Mouse (Mus musculus): ENCODE data around the gene Cdc20b.
A peak's percentile ranks its signal among the peaks of the same experiment; 100 is the strongest.

Cdc20b gene

DNA sequence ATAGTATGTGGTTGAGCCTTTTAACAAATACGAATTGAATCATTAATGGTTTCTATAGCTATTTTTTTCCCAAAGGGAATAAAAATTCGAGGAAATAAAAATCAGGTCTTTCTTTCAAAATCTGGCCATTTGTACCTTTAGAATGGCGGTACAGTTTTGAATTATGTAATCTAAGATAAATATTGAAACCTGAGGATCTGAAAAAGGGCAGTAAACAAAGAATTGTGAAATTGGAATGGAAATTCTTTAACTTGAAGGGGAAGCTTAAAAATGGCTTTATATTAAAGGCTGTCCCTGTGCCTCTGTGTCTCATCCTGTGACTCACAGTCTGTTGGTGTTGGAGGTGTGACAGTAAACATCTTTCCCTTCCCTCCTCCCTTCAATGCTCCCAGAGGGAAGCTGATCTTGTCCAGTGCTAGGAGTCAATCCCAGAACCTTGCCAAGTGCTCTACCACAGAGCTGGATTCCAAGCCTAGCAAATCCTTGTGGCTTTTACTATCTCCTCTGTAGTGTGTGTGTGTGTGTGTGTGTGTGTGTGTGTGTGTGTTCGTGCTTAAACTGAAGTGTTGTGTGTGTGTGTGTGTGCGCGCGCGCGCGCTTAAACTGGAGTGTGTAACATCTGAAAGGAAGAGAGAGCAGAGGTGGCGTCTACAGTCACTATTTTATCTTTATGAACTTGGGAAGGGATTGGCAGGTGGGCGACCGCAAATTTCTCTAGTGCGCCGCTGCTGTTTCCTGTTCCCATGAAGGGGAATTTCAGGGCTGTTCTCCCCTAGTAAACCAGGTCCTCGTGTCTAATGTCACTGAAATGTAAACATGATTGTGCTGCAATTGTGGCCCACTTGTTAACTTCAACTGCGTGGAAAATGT lies 11.4 kb upstream of the Cdc20b start:
- peak; percentile 78 for DNase-seq (ENCODE audit: low read depth, low spot score)

DNA sequence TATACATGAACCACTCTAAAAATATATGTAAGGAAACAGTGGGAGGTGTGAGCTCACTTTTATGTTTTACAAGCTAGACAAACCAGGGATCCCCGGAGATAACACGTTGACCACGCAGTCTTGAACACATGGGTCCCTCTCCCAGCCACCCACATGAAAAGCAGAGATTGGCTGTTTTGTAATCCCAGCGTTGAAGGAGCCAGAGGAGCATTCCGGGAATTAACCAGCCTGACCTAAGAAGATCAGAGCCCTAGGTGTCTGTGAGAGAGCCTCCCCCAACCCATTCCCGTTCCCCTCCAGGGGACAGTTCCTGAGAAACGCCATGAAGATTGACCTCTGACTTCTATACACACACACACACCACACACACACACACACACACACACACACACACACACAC lies 3.6 kb upstream of the Cdc20b start:
- DNase-seq (ENCODE audit: low read depth, low spot score): no peak

GRCm38 (mm10) chr13:113031792-113032571 lies 2.9 kb upstream of the Cdc20b start:
- DNase-seq (ENCODE audit: low read depth, low spot score): no peak

DNA sequence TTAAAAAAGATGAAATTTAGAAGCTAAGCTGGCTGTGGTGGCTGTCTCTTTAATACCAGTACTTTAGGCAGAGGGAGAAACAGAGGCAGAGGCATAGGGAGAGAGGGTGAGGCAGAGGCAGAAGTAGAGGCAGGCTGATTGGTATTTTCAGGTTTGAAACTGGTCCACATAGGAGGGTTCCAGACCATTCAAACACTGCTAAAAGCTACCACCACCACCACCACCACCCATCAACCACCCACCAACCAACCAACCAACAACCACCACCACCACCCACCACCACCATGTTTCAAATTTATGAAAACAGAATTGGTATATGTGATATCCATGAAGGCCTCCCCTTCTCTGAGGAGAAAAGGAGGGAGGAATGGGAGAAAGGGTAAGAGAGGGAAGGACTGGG lies 2.1 kb upstream of the Cdc20b start:
- DNase-seq (ENCODE audit: low read depth, low spot score): no peak

- no peak for DNase-seq (ENCODE audit: low read depth, low spot score)
Observed at GRCm38 (mm10) chr13:113034271-113034886, 532 bp upstream of the Cdc20b start.

GRCm38 (mm10) chr13:113035852-113036251 lies 941 bp downstream of the Cdc20b start:
- DNase-seq (ENCODE audit: low read depth, low spot score): peak; percentile 94

DNA sequence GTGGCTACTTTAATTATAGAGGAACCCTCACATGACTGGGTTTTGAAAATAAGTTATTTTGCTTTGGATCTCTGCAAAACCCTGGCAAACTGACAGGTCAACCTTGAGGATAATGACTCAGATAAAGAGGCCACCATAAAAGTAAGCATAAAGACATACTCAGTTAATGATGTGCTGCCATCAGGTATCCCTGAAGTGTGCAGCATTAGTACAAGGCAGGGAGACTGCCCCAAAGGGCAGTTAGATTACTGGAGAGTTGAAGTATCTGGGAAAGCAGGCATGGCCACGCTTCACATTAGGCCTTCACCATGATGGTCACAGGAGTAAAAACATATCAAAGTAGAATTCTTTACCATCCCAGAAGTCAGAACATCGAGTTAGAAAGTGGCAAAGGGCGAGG lies 10.0 kb downstream of the Cdc20b start:
- DNase-seq (ENCODE audit: low read depth, low spot score): peak; percentile 52

GRCm38 (mm10) chr13:113045458-113046110 lies 10.7 kb downstream of the Cdc20b start:
- peak; percentile 71 for DNase-seq (ENCODE audit: low read depth, low spot score)

- peak; percentile 85 for DNase-seq (ENCODE audit: low read depth, low spot score)
Observed at GRCm38 (mm10) chr13:113046211-113046883, 11.4 kb downstream of the Cdc20b start, which contains the start of gene Gpx8. TSS of gene Gpx8 (minus strand) at chr13:113046410.

DNA sequence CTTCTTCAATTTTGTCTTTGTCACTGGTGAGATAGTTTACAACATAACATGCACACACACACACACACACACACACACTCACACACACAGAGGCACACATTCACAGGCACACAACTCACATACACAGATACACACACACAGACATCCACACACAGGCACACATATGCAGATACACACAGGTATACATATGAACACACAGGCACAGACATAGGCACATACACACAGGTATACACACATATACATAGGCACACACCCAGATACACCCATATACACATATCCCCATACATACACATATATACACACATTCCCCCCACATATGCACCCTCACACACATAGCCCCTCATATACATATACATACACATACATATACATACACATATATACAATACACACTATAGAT lies 12.1 kb downstream of the Cdc20b start:
- DNase-seq (ENCODE audit: low read depth, low spot score): no peak

- peak; percentile 60 for DNase-seq (ENCODE audit: low read depth, low spot score)
Observed at GRCm38 (mm10) chr13:113047647-113048046, 12.7 kb downstream of the Cdc20b start.

- no peak for DNase-seq (ENCODE audit: low read depth, low spot score)
Observed at GRCm38 (mm10) chr13:113054230-113054629, 19.3 kb downstream of the Cdc20b start.

GRCm38 (mm10) chr13:113055826-113056225 lies 20.9 kb downstream of the Cdc20b start:
- DNase-seq (ENCODE audit: low read depth, low spot score): no peak

DNA sequence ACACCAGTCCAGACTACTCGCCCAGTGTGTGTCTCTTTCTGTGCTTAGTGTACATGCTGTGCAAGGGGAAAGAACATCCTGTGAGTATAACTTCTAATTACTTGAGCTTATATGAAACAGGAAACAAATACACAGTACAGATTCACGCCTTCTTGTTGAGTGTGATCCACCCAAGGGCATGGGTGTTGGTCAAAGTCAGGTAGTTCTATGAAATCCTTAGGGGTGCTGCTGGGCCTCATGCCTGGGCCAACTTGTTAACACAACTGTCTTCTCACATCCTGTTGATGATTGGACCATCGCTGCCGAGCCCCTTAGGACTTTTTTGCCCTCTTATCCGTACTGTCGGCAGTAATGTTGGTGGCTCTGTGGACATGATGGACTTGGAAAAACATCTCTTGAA lies 26.8 kb downstream of the Cdc20b start:
- no peak for DNase-seq (ENCODE audit: low read depth, low spot score)

DNA sequence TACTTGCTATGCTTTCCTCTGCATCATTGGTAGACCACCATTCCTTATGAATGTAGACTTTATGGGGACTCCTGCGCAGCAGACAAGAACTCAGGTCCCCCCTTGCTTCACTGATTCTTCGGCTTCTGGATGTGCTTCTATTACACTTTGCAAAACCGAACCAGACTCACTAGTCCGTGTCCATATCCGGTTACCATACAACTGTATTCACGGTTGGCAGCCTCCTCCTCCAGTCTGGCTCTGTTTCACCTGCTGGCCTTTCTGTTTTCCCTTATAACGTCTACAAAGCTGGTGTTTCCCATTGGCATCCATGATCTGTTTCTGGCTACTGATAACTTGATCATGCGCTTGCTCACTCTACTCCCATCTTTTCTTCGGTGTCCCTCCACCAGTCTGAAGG lies 29.6 kb downstream of the Cdc20b start:
- DNase-seq (ENCODE audit: low read depth, low spot score): no peak

GRCm38 (mm10) chr13:113079021-113079420 lies 44.1 kb downstream of the Cdc20b start:
- DNase-seq (ENCODE audit: low read depth, low spot score): no peak

- no peak for DNase-seq (ENCODE audit: low read depth, low spot score)
Observed at GRCm38 (mm10) chr13:113082101-113082500, 47.2 kb downstream of the Cdc20b start.

DNA sequence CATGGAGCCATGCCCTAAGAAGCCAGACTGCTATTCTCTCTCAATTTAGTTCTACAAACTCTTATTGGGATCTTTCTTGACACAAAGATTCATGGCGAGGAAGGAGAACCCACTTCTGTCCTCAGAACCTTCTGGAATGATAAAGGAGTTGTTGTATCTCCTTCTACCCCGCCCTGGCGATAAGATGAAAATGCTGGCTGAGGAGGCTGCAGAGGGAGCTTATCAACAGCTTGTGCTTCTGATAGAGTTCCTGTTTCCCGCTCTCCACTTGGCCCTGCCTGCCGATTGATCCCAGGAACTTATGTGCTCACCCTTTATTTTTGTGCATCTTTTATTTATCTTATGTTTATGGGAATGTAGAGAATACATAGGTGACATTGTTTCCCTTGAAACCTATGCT lies 49.8 kb downstream of the Cdc20b start:
- no peak for DNase-seq (ENCODE audit: low read depth, low spot score)

- no peak for DNase-seq (ENCODE audit: low read depth, low spot score)
Observed at GRCm38 (mm10) chr13:113087226-113088017, 52.5 kb downstream of the Cdc20b start.

DNA sequence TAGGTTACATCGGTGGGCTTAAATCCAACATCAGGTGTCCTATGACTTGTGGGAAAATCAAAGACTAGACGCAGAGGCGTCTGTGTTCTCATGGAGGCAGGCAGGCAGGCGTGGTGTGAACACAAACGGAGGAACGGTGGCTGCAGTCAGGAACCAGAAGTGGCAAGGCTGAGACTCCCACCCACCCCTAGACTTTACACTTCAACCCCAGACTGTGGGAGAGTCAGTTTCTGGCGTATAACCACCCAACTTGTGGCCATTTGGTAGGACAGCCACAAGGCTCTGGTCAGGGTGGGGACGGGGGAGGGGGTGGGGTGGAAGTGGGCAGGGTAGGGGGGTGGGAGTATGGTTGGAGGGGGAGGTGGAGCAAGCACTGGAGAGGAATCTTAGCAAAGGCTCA lies 55.6 kb downstream of the Cdc20b start:
- no peak for DNase-seq (ENCODE audit: low read depth, low spot score)
